Mouse (Mus musculus) urinary bladder, postnatal 36 days (tissue): ENCODE data around the gene Frmd6.
A peak's percentile ranks its signal among the peaks of the same experiment; 100 is the strongest.

ENCODE experiments used
- DNase-seq, 2 experiments: peaks; one replicate each; pipeline ENCODE4 v3.0.0; 2022; ENCODE audit warnings: low spot score in 2 of 2, mixed read lengths in 1 of 2

Gene Frmd6

DNA sequence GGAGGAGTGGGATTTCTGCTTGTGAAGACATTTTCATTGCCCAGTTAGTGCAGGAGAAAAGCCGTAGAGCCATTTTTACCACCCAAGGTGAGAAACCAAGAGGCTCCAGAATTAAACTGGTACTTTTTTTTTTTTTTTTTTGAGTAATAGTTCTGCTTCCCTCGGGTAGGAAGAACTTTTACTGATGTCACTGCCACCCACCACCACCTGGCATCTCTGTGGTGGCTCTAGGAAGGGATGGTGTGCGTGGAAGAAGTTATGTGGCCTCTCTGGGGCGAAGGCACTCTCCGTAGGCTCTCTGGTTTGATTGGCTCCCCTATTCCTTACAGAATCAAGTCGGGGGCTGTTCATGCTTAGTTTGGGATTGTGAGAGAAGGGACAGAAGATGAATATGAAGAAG is 17.3 kb upstream of the Frmd6 start:
- no peak for DNase-seq

DNA sequence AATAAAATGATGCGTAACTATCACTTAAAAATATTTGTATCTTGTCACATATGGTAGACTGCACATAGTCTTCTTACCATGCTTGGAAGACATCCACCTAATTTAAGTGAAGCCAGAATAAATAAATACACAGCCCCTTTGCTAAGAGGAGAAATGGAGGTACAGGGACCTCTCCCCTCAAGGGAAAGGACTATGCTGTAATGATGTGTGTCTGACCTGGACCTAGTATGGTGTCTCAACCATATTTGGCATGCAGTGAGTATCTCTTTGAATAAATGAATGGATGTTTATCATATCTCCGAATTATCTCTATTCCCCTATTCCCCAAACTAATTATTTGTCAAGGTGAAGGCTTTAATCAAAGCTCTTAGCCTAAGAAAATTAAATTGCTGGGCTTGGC is 15.4 kb upstream of the Frmd6 start:
- no peak for DNase-seq

DNA sequence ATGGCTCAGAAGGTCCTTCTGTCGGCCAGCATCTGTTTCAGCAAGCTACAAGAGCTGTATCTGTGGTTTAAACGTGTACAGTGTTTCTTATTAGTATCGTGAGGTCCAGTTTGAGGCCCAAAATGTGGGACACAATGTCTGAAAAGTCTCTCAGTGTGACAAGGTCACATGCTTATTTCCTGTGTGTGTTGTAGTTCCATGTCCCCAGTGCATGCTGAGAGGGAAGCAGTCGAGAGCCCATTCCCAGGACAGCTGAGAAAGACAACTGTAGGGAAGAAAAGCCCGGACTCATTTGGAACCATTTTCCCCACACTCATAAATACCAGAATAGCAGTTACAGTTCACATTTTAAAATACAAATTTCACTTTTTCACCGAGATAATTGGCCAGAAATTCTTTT is 13.5 kb upstream of the Frmd6 start:
- no peak for DNase-seq

DNA sequence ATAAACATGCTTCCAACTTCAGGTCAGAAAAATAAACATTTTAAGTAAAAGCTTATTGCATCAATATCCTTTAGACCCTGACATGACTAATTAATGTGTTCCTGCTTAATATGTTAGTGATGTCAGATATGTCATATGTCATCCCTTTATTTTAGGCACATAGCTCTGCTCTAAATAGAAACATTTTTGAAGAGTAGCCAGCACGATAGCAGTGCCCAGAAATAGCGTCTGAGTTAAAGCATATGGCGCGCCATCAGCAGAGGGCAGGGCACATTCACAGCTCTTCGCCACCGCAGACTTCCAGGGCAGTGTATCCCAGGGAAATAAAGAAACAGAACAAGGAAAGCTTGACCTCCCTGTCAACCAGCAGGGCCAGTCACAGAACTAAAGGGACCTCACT is 13.1 kb upstream of the Frmd6 start:
- no peak for DNase-seq

DNA sequence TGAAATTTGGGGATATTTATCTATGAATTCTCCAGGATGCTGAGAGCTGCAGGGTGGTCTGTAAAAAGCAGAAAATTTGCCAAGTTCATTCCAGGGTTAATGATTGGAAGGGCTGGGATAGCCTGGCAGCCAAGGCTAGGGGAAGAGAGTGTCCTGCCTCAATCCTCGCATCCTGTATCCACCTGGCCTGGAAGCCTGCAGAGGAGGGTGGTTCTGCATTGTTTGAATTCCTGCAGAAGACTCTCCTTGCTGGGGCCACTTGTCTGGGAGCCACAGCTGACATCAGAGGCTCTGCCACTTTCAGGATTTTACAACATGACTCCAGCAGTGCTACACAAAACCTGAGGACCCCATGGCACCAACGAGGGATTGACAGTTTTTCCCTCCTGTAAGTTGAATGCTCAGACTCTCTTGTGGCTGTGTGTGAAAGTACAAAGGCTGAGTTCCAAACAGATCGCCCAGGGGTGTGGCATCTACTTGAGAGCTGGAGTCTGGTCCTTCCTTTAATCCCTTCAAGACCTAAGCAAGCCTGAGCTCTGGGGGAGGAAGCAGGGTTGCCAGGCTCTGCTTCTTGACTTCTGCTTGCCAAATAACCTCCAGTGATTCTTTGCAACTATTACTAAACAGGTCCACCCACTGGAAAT is 12.4 kb upstream of the Frmd6 start:
- no peak for DNase-seq

DNA sequence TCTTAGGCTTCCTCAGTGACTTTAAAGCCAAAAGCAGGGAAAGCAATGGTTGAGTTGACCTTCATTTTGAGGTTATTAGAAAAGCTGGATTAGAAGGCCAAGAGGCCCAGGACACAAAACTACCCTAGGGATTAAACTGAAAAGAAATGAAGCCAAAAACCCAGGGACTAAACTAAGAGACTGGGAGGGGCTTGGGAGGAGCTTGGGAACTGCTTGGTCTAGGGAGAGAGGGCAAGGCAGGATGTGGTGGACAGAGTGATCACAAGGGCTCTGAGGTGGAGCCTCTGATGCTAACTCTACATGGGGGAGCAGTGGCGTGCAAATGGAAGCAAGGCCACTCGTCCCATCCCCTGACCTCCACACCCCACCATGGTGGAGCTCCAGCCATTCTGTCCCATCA is 8.6 kb upstream of the Frmd6 start:
- no peak for DNase-seq

DNA sequence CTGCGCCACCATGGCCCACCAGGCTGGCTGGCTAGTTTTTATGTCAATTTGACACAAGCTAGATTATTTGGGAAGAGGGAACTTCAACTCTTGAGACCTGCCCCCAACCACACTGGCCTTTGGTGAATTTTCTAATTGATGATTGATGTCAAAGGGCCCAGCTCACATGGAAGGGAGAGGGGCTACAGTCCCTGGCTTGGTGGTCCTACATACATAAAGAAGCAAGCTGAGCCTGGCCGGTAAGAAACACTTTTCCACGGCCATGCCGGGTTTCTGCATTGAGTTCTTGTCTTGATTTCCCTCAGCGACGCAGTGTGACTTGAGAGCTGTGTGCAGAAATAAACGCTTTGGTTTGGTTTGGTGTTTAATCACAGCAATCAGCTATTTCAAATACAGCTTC is 1.3 kb upstream of the Frmd6 start:
- no peak for DNase-seq

DNA sequence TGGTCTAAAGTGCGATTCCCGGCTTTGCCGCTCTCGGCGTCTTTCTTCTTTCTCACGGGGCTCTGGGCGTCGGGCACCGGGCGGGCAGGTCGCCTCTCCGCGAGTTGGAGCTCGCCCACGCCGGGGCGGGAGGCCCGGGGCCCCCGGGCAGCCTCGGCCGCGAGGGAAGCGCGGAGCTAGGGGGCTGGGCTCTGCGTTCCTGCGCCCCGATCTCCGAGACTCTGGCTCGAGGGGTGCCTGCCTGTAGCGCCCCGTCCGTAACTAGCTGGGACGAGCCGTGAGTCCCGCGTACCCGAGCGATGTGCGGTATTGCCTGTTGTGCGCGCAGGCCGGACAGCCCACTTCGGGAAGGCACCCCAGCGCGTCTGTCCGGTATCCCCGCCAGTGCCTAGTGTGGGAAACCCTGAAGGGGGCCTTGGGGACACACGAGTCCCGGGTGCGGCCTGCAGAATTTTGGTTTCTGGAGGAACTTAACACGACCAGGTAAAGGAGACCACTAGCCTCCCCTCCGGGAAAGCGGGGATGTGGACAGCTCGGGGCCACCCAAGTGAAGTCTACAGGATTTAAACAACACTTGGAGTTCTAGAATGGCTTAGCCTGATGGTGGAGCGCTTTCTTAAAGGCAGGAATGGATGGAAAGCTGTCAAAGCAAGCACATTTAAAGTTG is 470 bp downstream of the Frmd6 start:
- peak; percentile 51 to 58 for DNase-seq

DNA sequence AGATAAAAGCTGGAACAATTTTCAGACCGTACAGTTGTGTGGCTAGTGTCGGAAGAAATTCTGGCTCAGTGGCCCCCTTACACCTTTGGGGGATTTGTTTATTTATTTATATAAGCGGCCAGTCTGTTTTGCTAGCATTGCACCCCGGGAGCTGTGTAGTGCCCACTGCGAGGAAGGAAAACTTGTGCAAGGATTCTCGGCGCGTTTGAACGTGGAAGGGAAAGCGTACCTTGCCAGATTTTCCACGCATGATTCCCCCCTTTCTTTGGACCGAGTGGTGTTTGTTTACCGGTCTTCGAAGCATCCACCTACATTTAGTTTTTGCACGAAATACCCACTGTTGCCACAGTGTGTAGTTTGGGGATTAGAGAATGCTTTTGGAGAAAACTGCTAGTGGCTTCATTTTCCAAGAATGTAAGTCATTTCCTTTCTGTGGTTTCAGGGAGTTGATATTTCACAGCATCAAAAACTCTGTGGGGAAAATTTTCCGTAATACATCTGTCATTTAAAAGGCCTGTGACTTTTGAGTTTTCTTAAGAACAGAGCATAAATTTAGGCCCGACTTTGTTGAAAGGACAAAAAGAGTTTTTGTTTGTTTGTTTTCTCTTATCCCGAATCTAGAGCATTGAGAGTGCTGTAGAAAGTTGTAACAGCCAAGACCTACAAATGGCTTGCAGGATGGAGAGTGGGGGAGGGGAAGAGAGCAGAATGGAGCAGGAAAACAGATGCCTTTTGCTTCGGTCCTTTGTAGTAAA is 1.2 kb downstream of the Frmd6 start:
- DNase-seq = no peak

DNA sequence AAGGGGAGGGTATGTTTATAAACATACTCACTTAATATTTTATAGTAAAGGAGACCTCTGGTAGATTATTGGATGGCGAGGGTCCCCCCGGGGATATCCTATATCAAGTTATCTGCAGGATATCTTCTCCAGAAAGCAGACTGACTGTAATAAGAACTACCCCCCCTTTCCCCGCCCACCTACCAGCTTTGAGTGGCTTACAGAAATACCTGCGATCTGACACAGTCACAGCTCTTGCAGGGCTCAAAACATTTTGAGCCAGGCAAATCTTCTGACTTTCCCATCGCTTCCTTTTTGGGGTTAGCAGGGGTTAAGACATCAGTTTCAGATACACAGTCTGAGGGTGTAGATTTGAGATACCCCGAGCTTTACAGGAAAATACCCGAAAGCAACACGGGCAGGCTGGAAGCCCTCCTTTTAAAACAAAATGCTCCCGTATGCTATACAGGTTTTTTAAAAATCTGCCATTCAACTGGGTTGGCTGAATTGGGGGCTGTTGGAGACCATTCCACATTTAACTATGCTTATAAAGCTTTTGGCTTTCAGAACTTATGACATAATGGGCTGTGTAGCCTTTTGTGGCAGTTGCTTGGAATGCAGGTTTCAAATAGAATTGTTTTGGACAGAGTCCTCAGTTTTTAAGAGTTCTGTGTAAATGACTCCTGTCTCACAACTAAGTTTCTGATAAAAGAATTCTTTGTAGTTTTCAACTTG is 2.0 kb downstream of the Frmd6 start:
- DNase-seq = no peak

DNA sequence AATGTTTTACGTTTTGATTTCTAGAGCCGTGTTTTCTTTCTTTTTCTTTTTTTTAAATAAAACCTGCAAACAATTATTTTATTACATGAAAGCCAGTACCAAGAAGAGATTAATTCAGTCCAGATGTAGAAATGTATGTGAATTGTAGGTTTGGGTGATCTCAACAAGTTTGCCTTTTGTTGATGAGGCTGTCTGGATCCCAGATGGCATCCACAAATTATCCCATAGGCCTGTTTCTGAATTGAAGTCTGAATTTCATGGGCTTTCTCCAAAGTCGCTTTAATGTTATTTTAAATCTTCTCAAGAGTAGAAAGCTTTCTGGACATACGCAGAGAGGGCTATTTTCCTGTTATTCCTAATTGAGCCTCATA is 2.6 kb downstream of the Frmd6 start:
- DNase-seq = no peak

DNA sequence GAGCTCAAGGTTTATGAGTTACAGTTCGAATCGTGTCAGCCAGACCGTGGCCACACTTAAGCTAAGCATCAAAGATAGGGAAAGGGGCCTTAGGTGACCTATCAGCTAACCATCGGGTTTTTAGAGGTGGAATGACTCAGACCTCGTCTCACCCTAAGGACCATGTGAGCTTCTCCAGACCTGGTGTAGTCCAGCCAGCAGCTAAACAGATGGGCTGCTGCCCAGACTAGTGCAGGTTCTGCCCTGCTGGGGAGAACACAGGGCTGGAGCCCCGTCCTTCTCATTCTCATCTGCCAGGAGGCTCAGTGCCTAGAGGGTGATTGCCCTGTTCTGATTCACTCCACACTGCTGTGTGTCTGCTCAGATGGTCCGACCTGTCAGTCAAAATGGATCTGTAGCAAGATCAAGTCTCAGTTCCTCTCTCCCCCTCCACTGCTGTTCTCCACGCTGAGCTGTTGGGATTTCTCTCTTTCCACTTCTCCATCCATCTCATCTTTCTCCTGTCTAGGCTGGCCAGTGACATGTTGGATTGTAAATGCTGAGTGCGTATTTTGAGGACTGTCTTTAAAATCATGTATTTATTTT is 5.8 kb downstream of the Frmd6 start:
- DNase-seq = no peak

DNA sequence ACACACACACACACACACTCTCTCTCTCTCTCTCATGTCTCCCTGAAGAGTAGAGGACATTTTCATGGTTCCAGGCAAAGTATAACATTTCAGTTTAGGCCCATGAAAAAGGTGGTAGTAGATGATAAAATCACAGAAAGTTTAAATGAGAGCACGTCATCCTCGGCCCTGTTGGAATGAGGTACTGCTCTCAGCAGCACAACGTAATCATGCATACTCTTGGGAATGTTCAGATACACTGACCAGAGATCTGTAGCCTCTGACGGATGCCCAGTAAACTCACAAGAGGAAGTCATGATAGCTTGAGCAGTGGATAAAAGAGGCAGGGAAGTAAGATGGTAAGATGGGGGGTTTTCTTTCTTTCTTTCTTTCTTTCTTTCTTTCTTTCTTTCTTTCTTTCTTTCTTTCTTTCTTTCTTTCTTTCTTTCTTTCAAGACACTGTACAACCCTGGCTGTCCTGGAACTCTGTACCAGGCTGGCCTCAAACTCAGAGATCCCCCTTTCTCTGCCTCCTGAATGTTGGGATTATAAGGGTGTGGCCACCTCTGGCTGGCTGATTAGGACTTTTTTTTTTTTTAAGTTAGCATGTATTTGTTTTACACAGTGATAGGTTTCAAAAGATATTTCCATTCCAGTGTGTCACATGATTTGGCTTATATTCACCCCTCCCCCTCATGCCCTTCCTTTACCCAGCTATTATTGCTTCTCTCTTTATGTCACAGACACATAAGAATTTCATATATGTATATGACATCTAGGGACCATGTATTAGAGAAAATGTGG is 7.1 kb downstream of the Frmd6 start:
- DNase-seq = no peak

DNA sequence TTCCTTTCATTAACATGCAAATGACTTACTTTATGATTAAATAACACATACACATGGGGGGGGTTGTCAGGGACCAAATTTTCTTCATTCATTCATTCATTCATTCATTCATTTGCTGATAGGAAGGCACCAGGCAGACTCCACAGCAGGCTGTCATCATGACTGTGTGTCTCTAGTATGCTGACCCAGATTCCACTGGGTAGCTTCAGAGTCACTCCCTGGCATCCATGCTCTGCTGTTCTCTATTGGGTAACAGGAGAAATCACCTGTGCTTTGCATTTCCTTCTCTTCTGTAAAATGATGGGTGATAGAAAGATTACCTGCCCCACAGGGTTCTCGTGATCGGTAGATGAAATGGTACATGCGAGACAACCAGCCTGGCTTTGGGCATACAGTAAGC is 7.7 kb downstream of the Frmd6 start:
- no peak for DNase-seq

DNA sequence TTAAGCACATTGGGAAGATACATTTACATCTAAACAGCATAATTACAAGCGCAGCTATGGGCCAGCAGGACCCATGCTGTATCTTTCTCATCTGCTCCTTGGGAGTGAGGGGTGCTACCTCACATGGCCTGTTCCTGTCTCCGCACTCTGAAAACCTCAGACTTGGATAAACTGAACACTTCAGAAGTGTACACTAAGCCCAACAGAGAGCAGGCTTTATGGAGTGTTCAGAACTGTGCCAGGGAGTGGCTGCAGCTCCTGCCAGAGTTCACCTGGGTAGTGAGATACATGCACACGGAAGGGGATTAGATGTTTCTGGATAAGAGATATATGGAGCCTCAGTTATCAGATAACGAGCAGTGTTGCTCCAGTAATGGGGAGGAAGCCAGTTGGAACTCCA is 8.7 kb downstream of the Frmd6 start:
- no peak for DNase-seq

DNA sequence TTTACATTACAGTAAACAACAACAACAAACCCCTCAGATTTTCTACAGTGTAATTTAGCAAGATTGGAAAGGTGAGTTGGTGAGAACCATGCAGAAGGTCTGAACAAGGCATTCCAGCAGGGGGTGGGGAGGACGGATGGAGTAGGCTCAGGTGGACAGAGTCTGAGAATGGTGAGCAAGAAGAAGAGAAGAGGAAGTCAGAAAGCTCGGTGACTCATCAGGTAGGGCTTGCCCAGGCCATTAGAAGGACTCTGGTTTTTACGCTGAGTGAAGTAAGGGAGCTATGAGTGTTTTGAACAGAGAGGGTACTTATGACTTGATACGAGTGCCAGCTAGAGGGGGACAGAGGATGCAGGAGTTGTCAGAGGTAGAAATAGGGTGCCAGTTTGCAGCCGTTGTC is 9.7 kb downstream of the Frmd6 start:
- DNase-seq = no peak

DNA sequence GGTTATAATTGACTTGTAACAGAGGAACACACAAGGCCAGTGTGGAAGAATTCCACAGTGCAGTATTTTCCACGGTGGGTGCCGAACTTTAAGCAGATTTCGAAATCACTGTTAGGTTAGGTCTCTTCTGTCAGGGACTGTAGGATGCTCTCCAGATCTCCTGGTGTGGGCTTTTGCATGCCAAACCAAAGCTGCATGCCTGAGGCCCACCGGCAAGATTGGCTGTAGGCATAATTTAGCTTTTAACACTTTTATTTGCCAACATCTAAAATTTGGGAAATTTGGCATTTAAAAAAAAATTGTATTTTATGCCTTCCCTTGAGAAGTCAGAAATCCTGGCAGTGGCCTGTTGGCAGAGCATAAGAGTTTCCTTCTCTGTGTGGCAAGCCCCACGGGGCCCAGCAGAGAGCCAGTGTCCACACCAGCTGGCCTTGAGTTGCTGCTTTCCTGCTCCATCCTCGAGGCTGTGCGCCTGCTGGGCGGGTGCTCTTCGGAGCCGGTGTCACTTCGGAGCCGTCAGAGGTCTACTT is 12.5 kb downstream of the Frmd6 start:
- peak in 1 of 2 experiments; percentile 36 for DNase-seq

DNA sequence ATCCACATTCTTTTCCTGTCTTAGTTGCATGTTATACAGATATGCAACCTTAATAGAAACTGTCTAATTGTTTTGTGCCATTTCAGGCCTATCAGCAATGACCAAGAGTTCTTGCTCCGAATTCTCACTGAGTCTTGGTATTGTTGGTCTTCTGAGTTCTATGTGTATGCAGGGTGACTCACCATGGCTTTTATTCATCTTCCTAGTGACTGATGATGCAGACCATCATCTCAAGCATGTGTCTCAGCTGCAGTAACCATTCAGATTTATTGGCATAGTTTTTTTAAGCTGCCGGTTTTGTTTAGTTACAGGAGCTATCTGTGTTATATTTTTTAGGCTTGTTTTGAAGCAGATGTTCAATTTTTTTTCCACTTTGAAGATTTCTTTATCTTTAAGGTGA is 20.1 kb downstream of the Frmd6 start:
- DNase-seq = no peak

DNA sequence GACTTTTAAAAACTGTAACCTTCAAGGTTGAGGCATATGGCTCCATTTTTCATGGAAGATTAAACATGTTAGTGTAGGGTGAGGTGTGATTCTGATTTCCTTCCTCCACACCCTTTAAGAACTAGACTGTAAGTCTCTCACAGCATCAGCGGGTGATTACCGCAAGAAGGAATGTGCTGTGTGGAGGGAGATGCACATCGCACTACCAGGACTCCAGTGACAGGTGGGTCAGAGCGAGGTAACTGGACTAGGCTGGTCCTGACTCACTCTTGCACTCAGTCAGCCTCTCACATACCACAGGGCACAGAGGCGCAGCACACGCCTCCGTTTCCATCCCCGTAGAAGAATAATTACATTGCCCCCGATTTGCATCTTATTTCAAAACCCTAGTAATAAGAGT is 23.7 kb downstream of the Frmd6 start:
- DNase-seq = no peak

DNA sequence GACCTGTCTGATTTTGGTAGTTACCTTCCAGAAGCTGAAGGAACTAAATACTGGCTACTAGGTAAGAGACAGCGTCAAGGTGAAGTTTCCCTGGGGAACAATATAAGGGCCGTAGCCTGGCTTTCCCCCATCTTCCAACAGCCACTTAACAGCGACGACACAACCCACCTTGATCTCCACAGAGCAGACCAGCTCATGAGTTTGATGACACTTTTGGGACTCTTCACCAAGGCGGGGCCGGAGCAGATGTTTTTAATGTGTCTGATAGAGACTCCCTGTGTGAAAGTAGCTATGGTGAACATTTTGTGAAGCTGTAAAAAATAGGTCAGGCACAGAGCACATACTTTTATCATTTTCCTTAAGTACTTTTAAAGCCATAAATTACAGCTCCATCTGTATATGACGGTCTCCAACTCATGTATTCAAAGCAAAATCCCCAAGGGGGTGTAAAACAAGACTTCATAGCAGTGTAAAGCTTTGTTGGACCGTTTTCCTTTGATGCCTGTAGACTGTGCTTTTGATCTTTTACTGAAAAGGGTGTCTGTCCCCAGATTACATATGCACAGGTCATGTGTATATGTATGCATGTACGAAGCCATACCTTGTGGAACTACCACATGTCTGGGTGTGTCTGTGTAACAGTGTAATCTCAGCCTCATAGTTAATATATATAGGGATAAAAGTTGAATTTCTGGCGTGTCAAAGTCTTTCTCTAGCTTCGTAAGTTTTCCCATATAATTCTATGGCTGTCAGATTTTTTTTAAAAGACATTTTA is 24.4 kb downstream of the Frmd6 start:
- DNase-seq = no peak
